Mouse (Mus musculus) MEL (cell line): ENCODE measurements at regions not wholly inside any gene's neighbourhood (a gene's known extent, or its start where the extent isn't known, plus 50 kb on each side); places are given as distances from the start of the nearest gene placed in this dataset.
A peak's percentile ranks its signal among the peaks of the same experiment; 100 is the strongest.

ENCODE experiments used
- DNase-seq: peaks from one replicate; pipeline ENCODE4 v3.0.0; 2011; ENCODE audit warnings: low read depth, low spot score
- H3K27ac ChIP-seq: 2 replicates; pipeline ENCODE4 v1.5.1; 2012; ENCODE audit warnings: low read depth, mild to moderate bottlenecking, control low read depth, low read length, moderate library complexity; ENCODE audit not compliant: control insufficient read depth
- H3K27me3 ChIP-seq, 2 experiments: fragments of 150-350 bp in 1 of 2; sonication (generic) in 1 of 2; 2 replicates each; pipeline ENCODE4 v1.6.1; 2012; ENCODE audit warnings: low read length in 2 of 2, mild to moderate bottlenecking in 2 of 2, improper control_type of control experiment in 1 of 2, moderate library complexity in 1 of 2; ENCODE audit not compliant: insufficient read depth in 2 of 2, control insufficient read depth in 1 of 2
- H3K36me3 ChIP-seq, 2 experiments: 2 replicates each; pipeline ENCODE4 v1.6.1; 2012 to 2014; ENCODE audit warnings: low read length in 2 of 2, improper control_type of control experiment in 1 of 2, inconsistent platforms in 1 of 2, mild to moderate bottlenecking in 1 of 2; ENCODE audit not compliant: insufficient read depth in 2 of 2, control insufficient read depth in 1 of 2
- H3K4me1 ChIP-seq, 2 experiments: fragments of 150-350 bp in 1 of 2; sonication (generic) in 1 of 2; 2 replicates each; pipeline ENCODE4 v1.6.1; 2012; ENCODE audit warnings: low read length in 2 of 2, improper control_type of control experiment in 1 of 2, mild to moderate bottlenecking in 1 of 2; ENCODE audit not compliant: insufficient read depth in 2 of 2, control insufficient read depth in 1 of 2
- H3K4me3 ChIP-seq, 2 experiments: fragments of 150-350 bp in 1 of 2; sonication (generic) in 1 of 2; 2 replicates each; pipeline ENCODE4 v1.5.1; 2012; ENCODE audit warnings: low read depth in 2 of 2, low read length in 2 of 2, mild to moderate bottlenecking in 2 of 2, moderate library complexity in 2 of 2, control low read depth in 1 of 2, improper control_type of control experiment in 1 of 2; ENCODE audit not compliant: control insufficient read depth in 1 of 2, insufficient read depth in 1 of 2
- H3K79me2 ChIP-seq: 2 replicates; pipeline ENCODE4 v1.6.1; 2012; ENCODE audit warnings: mild to moderate bottlenecking, low read length, moderate library complexity; ENCODE audit not compliant: control insufficient read depth, poor library complexity, insufficient read depth
- H3K9ac ChIP-seq: 2 replicates; pipeline ENCODE4 v1.6.1; 2012; ENCODE audit warnings: low read depth, mild to moderate bottlenecking, control low read depth, low read length, moderate library complexity; ENCODE audit not compliant: control insufficient read depth, poor library complexity, severe bottlenecking
- H3K9me3 ChIP-seq: fragments of 150-350 bp; sonication (generic); replicated peaks from 2 replicates; pipeline ENCODE4 v1.6.1; 2012; ENCODE audit warnings: mild to moderate bottlenecking, low read length, improper control_type of control experiment, moderate library complexity; ENCODE audit not compliant: insufficient read depth
- BHLHE40 ChIP-seq: IDR thresholded peaks from 2 replicates; pipeline ENCODE4 v1.6.1; 2012; ENCODE audit warnings: low read depth, mild to moderate bottlenecking, inconsistent platforms, low read length, improper control_type of control experiment, borderline replicate concordance
- CHD1 ChIP-seq: IDR thresholded peaks from 2 replicates; pipeline ENCODE4 v1.6.1; 2012; ENCODE audit warnings: low read depth, mild to moderate bottlenecking, inconsistent platforms, low read length, improper control_type of control experiment
- CTCF ChIP-seq, 3 experiments: IDR thresholded peaks in 2 of 3; conservative IDR thresholded peaks in 1 of 3; 2 replicates each; pipeline ENCODE4 v1.5.1; 2011 to 2012; ENCODE audit warnings: low read length in 3 of 3, low read depth in 2 of 3, mild to moderate bottlenecking in 2 of 3, improper control_type of control experiment in 1 of 3, inconsistent platforms in 1 of 3, mixed read lengths in 1 of 3, moderate library complexity in 1 of 3; ENCODE audit not compliant: control insufficient read depth in 1 of 3, insufficient read depth in 1 of 3, poor library complexity in 1 of 3, severe bottlenecking in 1 of 3
- ELF1 ChIP-seq: IDR thresholded peaks from 2 replicates; pipeline ENCODE4 v1.6.1; 2014; ENCODE audit warnings: low read depth, mild to moderate bottlenecking, inconsistent platforms, low read length, improper control_type of control experiment, moderate library complexity
- EP300 ChIP-seq, 2 experiments: IDR thresholded peaks; 2 replicates each; pipeline ENCODE4 v1.6.1; 2011; ENCODE audit warnings: improper control_type of control experiment in 2 of 2, low read length in 2 of 2, low read depth in 1 of 2, mild to moderate bottlenecking in 1 of 2
- ETS1 ChIP-seq: IDR thresholded peaks from 2 replicates; pipeline ENCODE4 v1.6.1; 2012; ENCODE audit warnings: low read depth, mild to moderate bottlenecking, inconsistent platforms, low read length, improper control_type of control experiment, moderate library complexity
- HCFC1 ChIP-seq: IDR thresholded peaks from 2 replicates; pipeline ENCODE4 v1.6.1; 2012; ENCODE audit warnings: low read depth, mild to moderate bottlenecking, inconsistent platforms, low read length, improper control_type of control experiment, moderate library complexity
- JUND ChIP-seq: IDR thresholded peaks from 2 replicates; pipeline ENCODE4 v1.6.1; 2011; ENCODE audit warnings: low read depth, mild to moderate bottlenecking, improper control_type of control experiment, low read length
- KAT2A ChIP-seq: conservative IDR thresholded peaks from 2 replicates; pipeline ENCODE4 v1.6.1; 2012; ENCODE audit warnings: low read depth, low read length, improper control_type of control experiment, inconsistent platforms
- MAFK ChIP-seq: IDR thresholded peaks from 2 replicates; pipeline ENCODE4 v1.6.1; 2011; ENCODE audit warnings: low read depth, mild to moderate bottlenecking, low read length, improper control_type of control experiment, borderline replicate concordance
- MAX ChIP-seq: IDR thresholded peaks from 2 replicates; pipeline ENCODE4 v1.6.1; 2011; ENCODE audit warnings: low read length, improper control_type of control experiment
- MAZ ChIP-seq: IDR thresholded peaks from 2 replicates; pipeline ENCODE4 v1.6.1; 2012; ENCODE audit warnings: low read depth, mild to moderate bottlenecking, inconsistent platforms, low read length, improper control_type of control experiment
- MEF2A ChIP-seq: IDR thresholded peaks from 2 replicates; pipeline ENCODE4 v1.6.1; 2014; ENCODE audit warnings: low read depth, mild to moderate bottlenecking, inconsistent platforms, low read length, improper control_type of control experiment; ENCODE audit not compliant: poor library complexity, insufficient replicate concordance, severe bottlenecking; ENCODE audit errors: extremely low read depth
- MXI1 ChIP-seq: IDR thresholded peaks from 2 replicates; pipeline ENCODE4 v1.6.1; 2011; ENCODE audit warnings: mild to moderate bottlenecking, low read depth, low read length, improper control_type of control experiment
- MYB ChIP-seq: IDR thresholded peaks from 2 replicates; pipeline ENCODE4 v1.6.1; 2011; ENCODE audit warnings: mild to moderate bottlenecking, low read depth, low read length, improper control_type of control experiment
- MYC ChIP-seq: IDR thresholded peaks from 2 replicates; pipeline ENCODE4 v1.6.1; 2011; ENCODE audit warnings: low read depth, mild to moderate bottlenecking, low read length, improper control_type of control experiment, moderate library complexity
- NELFE ChIP-seq: IDR thresholded peaks from 2 replicates; pipeline ENCODE4 v1.6.1; 2011; ENCODE audit warnings: low read depth, low read length, improper control_type of control experiment
- NRF1 ChIP-seq: IDR thresholded peaks from 2 replicates; pipeline ENCODE4 v1.6.1; 2014; ENCODE audit warnings: low read depth, mild to moderate bottlenecking, inconsistent platforms, low read length, improper control_type of control experiment, moderate library complexity; ENCODE audit not compliant: poor library complexity, insufficient read depth, severe bottlenecking
- POLR2A ChIP-seq, 2 experiments: IDR thresholded peaks; 2 replicates each; pipeline ENCODE4 v1.6.1; 2011 to 2012; ENCODE audit warnings: low read length in 2 of 2, mild to moderate bottlenecking in 2 of 2, control low read depth in 1 of 2, improper control_type of control experiment in 1 of 2, low read depth in 1 of 2, moderate library complexity in 1 of 2; ENCODE audit not compliant: control insufficient read depth in 1 of 2, insufficient read depth in 1 of 2, poor library complexity in 1 of 2
- POLR2AphosphoS2 ChIP-seq: IDR thresholded peaks from 2 replicates; pipeline ENCODE4 v1.6.1; 2011; ENCODE audit warnings: low read length, improper control_type of control experiment
- POLR2AphosphoS5 ChIP-seq: IDR thresholded peaks from 2 replicates; pipeline ENCODE4 v1.6.1; 2012; ENCODE audit warnings: low read depth, borderline replicate concordance, mild to moderate bottlenecking, inconsistent platforms, low read length, moderate library complexity, mixed read lengths
- SIN3A ChIP-seq: IDR thresholded peaks from 2 replicates; pipeline ENCODE4 v1.6.1; 2012; ENCODE audit warnings: low read length, improper control_type of control experiment, inconsistent platforms
- SMC3 ChIP-seq: IDR thresholded peaks from 2 replicates; pipeline ENCODE4 v1.6.1; 2011; ENCODE audit warnings: low read depth, low read length, improper control_type of control experiment
- TBP ChIP-seq: IDR thresholded peaks from 2 replicates; pipeline ENCODE4 v1.8.0; 2011; ENCODE audit warnings: low read depth, low read length, improper control_type of control experiment
- TCF12 ChIP-seq: IDR thresholded peaks from 2 replicates; pipeline ENCODE4 v1.6.1; 2014; ENCODE audit warnings: low read depth, mild to moderate bottlenecking, inconsistent platforms, low read length, improper control_type of control experiment, moderate library complexity
- UBTF ChIP-seq: IDR thresholded peaks from 2 replicates; pipeline ENCODE4 v1.6.1; 2012; ENCODE audit warnings: low read depth, mild to moderate bottlenecking, inconsistent platforms, low read length, improper control_type of control experiment, moderate library complexity, borderline replicate concordance; ENCODE audit not compliant: insufficient read depth
- ZC3H11A ChIP-seq: IDR thresholded peaks from 2 replicates; pipeline ENCODE4 v1.6.1; 2012; ENCODE audit warnings: low read depth, mild to moderate bottlenecking, inconsistent platforms, low read length, improper control_type of control experiment
- ZKSCAN1 ChIP-seq: IDR thresholded peaks from 2 replicates; pipeline ENCODE4 v1.6.1; 2012; ENCODE audit warnings: low read depth, mild to moderate bottlenecking, inconsistent platforms, low read length, improper control_type of control experiment, moderate library complexity
- ZMIZ1 ChIP-seq: IDR thresholded peaks from 2 replicates; pipeline ENCODE4 v1.6.1; 2012; ENCODE audit warnings: low read depth, mild to moderate bottlenecking, inconsistent platforms, low read length, improper control_type of control experiment, moderate library complexity

DNA sequence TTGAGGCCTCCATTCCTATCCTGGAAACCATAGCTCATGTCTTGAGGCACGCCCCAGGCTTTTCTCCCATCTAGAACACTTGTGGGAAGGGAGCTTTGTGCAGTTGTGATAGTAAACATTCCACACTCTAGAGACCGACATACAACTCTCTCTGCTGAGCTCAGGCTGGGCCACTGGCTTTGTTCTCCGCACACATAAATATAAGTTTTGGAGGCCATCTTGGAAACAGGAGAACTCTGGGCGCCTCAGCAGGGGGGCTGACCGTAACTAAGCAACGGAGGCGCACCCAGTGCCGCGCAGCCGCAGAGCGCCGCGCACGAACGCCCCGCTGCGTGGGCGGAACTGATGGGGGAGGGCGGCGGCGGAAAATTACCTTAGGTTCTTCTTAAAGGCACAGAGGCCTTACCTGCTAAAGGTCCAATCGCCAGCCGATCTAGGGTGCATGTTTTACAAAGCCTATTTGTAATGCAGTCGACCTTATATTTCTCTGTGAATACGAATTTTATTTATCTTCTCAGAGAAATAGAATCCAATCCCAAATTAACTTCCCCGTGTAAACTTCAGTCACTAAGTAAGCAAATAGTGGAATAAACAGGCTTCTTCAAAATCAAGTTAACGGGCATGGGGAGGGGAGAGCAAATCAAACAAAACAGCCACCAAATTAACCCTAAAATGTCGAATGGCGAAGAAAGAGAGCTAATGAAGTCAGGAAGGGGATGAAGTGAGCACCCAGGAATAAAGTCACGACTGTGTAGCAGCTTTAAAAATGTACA lies 65.2 kb upstream of the Chd2 start:
- H3K27ac ChIP-seq: peak overlapping the region; percentile 97
- no peaks in the 10 kb centered on the region; the same call in 1 of the 2 replicates for H3K79me2 ChIP-seq
- TF ChIP-seq ZMIZ1 (0 out of 2 replicates have a peak, but pooled peaks have one; percentile 69), BHLHE40 (no peak), SIN3A (peak; percentile 93), MAFK (no peak), UBTF (no peak), MAX (no peak), TCF12 (peak; percentile 63), ZKSCAN1 (no peak), MEF2A (no peak), MYC (peak; percentile 48), ETS1 (peak; percentile 47), ELF1 (peak; percentile 69), JUND (no peak), MXI1 (peak; percentile 67), NELFE (peak; percentile 67), MAZ (peak; percentile 88; the same call in 1 of the 2 replicates), POLR2AphosphoS5 (no peak), KAT2A (no peak; the same call in 1 of the 2 replicates), TBP (peak; percentile 62), EP300 (IDR thresholded peaks at IDR 0.05; ENCODE audit: low read depth in 1 of 2, low read length in 2 of 2) (peak in 1 of 2 experiments; percentile 68; a peak in 2 of 4 replicates), NRF1 (peak; percentile 95), MYB (0 out of 2 replicates have a peak, but pooled peaks have one; percentile 0), SMC3 (no peak), POLR2AphosphoS2 (peak; percentile 60), HCFC1 (peak; percentile 78), CTCF (IDR thresholded peaks at IDR 0.05 in 2 of 3, conservative IDR thresholded peaks at IDR 0.05 in 1 of 3; ENCODE audit: control insufficient read depth in 1 of 3, insufficient read depth in 1 of 3, low read depth in 2 of 3, low read length in 3 of 3, poor library complexity in 1 of 3, severe bottlenecking in 1 of 3) (no peak), CHD1 (no peak; the same call in 1 of the 2 replicates), POLR2A (IDR thresholded peaks at IDR 0.05; ENCODE audit: control insufficient read depth in 1 of 2, insufficient read depth in 1 of 2, low read depth in 1 of 2, low read length in 2 of 2, poor library complexity in 1 of 2) (peak in 1 of 2 experiments; percentile 68; a peak in 2 of 4 replicates), ZC3H11A (no peak)
- H3K36me3 ChIP-seq: peaks cover 0 to 24% of the 10 kb centered on the region in 2 experiments; a peak in 2 of 4 replicates
- peaks cover 15 to 23% of the 10 kb centered on the region in 2 experiments for H3K4me1 ChIP-seq
- no peaks in the 10 kb centered on the region for H3K27me3 ChIP-seq
- peak overlapping the region; percentile 88 for H3K9ac ChIP-seq
- peak; percentile 97 for DNase-seq
- no peaks in the 10 kb centered on the region for H3K9me3 ChIP-seq
- H3K4me3 ChIP-seq: peak overlapping the region; percentile 46 to 79
